Mouse (Mus musculus): Measurements from ENCODE around the gene Erc1. TPM values are rescaled to one million over a fixed set of nuclear protein-coding genes. Genes with fewer than 3 reads are reported as not detected.
"Not testable (repeated sequence)": the region's sequence is repeated elsewhere in the genome, so short reads cannot be mapped to it uniquely, and the experiment has no call there.

Erc1 gene
- polyA plus RNA-seq, 1 experiment from 2014 or later, result 19.6 TPM

DNA sequence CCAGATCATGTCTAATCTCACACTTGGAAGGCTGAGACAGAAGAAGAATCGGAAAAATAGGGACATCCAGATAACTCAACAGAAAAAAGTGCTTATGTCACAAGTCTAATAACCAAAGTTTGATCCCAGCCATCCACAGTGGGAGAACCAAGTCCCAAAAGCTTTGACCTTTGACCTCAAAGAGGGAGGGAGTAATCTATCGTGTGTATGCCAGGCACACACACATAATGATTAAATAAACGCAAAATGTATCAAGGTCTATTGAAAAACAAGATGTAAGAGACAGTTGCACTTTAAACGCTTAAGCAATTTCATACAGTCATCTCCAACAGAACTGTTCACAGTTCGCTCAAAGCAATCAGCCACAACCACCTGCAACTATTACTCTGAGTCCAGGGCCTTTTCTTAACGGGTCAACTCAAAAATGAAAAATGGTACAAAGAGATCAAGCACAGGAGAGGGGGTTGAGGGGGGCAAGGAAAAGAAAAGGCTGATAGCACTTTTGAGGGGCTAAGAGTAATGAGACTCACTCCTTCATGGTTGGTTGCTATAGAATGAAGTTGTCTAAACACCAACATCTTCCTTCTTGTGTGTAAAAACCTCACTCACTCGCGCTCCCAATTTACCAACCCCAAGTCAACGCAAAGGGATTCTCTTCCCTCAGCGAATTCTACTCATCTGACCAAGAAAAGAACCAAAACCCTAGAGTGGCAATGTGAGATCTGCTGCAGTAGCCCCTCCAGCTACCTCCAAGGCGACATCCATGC lies 1.0 kb downstream of the Erc1 start:
- 29% methylated on average over 11 of the region's 11 CpGs for WGBS
- Histone ChIP-seq H3K9me3 (no peaks in the 10 kb centered on the region), H3K27me3 (ENCODE audit: poor library complexity, severe bottlenecking) (no peaks in the 10 kb centered on the region), H3K36me3 (replicated peaks) (no peaks in the 10 kb centered on the region), H3K4me1 (peaks cover 41% of the 10 kb centered on the region), H3K27ac (peak overlapping the region; percentile 99), H3K4me3 (peak overlapping the region; percentile 92)
- no peak for DNase-seq (ENCODE audit: extremely low spot score, low spot score)

DNA sequence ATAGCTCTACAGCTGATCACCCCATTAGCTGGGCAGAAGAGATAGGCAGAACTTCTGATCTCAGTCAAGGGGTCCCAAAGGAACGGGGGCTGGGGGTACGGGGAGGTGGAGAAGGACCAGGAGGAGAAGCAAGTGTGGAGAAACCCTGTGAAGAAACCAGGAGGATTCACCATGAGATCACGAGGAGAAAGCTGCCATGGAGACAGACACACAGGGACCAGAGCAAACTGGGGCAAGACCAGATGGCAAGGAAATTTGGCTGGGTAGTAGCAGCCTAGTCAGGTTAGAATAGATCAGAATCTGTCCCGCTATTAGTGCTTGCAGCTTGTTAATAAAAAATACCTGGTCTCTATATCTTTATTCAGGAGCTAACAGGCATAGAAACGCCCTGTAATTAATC lies 18.0 kb downstream of the Erc1 start:
- H3K9me3 ChIP-seq, result no peaks in the 10 kb centered on the region
- peaks cover 1% of the 10 kb centered on the region; the same call in 1 of the 2 replicates for H3K36me3 ChIP-seq (replicated peaks)
- WGBS, result 88% methylated on average over 5 of the region's 5 CpGs
- no peak for DNase-seq (ENCODE audit: extremely low spot score, low spot score)
- H3K4me1 ChIP-seq, result peaks cover 6% of the 10 kb centered on the region; the same call in 1 of the 2 replicates
- H3K4me3 ChIP-seq, result no peak overlapping the region
- H3K27me3 ChIP-seq (ENCODE audit: poor library complexity, severe bottlenecking), result no peaks in the 10 kb centered on the region
- H3K27ac ChIP-seq, result no peak overlapping the region

DNA sequence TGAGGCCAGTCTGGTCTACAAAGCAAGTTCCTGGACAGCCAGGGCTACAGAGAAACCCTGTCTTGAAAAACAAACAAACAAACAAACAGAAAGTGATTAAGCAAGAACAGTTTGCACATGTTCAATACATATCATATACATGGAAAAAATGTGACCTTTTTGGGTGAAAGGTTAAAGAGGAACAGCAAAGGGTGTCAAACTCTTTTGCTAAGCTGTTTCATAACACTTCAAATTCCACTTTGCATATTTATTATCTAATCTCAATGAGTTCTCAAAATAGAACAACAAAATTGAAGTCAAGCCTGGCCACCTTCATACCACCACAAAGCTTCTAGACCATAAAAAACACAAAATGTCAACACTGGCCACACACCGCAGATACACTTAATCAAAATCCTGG lies 19.8 kb downstream of the Erc1 start:
- no peak overlapping the region for H3K4me3 ChIP-seq
- no peaks in the 10 kb centered on the region; the same call in 1 of the 2 replicates for H3K4me1 ChIP-seq
- no peaks in the 10 kb centered on the region for H3K9me3 ChIP-seq
- peaks cover 19% of the 10 kb centered on the region for H3K36me3 ChIP-seq (replicated peaks)
- H3K27ac ChIP-seq, result no peak overlapping the region
- WGBS, result 98% methylated on average over 1 of the region's 1 CpGs
- H3K27me3 ChIP-seq (ENCODE audit: poor library complexity, severe bottlenecking), result no peaks in the 10 kb centered on the region
- no peak for DNase-seq (ENCODE audit: extremely low spot score, low spot score)

DNA sequence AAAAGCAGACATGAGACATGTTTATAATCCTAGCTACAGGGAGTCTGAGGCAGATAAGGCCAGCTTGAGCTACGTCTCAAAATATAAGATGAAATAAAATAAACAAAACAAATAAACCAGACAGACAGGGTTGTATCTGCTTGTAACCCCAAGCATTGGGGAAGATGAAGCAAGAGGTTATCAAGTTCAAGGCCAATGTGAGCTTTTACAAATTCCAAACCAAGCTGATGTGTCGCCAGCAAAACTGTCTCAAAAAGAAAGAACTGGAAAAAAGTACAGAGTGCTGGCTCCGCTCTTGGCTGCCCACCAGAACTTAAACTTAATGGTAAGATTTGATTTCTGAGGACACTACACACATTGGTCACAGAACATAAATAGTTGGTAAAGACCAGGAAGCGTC lies 21.3 kb downstream of the Erc1 start:
- peaks cover 8% of the 10 kb centered on the region; the same call in 1 of the 2 replicates for H3K4me1 ChIP-seq
- H3K27me3 ChIP-seq (ENCODE audit: poor library complexity, severe bottlenecking), result no peaks in the 10 kb centered on the region
- 97% methylated on average over 4 of the region's 4 CpGs for WGBS
- H3K36me3 ChIP-seq (replicated peaks), result peaks cover 22% of the 10 kb centered on the region
- DNase-seq (ENCODE audit: extremely low spot score, low spot score), result no peak
- no peaks in the 10 kb centered on the region for H3K9me3 ChIP-seq
- H3K27ac ChIP-seq, result no peak overlapping the region
- H3K4me3 ChIP-seq, result no peak overlapping the region

DNA sequence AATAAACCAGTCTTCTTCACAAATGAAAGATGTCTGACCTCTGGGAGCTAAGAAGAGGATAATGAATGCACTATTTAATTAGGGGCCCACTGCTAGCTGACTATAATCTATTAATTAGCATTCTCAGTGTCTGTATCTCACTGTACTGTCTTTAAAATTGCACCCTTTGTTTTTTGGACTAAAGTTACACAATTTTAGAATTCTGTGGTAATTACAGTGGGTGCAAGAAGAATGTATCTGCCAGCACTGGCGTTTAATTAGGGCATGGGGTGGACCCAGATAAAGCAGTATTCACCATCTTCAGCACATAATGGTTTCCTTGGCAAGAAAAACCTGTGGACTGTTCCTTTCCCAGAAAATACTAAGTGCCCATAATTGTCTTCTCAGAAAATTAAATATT lies 25.8 kb downstream of the Erc1 start:
- WGBS, result 79% methylated on average over 1 of the region's 1 CpGs
- peaks cover 8% of the 10 kb centered on the region; the same call in 1 of the 2 replicates for H3K4me1 ChIP-seq
- no peak overlapping the region for H3K27ac ChIP-seq
- H3K4me3 ChIP-seq, result no peak overlapping the region
- H3K9me3 ChIP-seq, result peaks cover 3% of the 10 kb centered on the region; the same call in 1 of the 2 replicates
- no peaks in the 10 kb centered on the region for H3K27me3 ChIP-seq (ENCODE audit: poor library complexity, severe bottlenecking)
- H3K36me3 ChIP-seq (replicated peaks), result peaks cover 39% of the 10 kb centered on the region
- no peak for DNase-seq (ENCODE audit: extremely low spot score, low spot score)

DNA sequence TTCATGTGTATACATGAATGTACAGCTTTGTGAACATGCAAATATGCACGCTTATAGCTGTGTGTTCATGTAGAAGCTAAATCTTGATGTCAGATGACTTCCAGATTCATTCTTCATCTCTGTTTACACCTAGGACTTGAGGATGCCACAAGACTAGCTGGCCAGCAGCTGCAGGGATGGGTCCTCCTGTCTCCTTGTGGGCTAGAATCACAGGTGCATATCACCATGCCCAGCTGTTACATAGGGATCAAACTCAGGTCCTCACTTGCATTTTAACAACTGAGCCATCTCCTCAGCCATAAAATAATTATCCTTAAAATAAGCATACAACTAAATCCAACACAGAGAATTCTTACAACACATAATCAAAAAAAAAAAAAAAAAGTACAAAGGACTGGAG lies 26.8 kb downstream of the Erc1 start:
- no peak for DNase-seq (ENCODE audit: extremely low spot score, low spot score)
- Histone ChIP-seq H3K36me3 (replicated peaks) (peaks cover 42% of the 10 kb centered on the region), H3K4me1 (peaks cover 8% of the 10 kb centered on the region; the same call in 1 of the 2 replicates), H3K27me3 (ENCODE audit: poor library complexity, severe bottlenecking) (no peaks in the 10 kb centered on the region), H3K4me3 (no peak overlapping the region), H3K9me3 (peaks cover 3% of the 10 kb centered on the region; the same call in 1 of the 2 replicates), H3K27ac (no peak overlapping the region)
- WGBS, result 96% methylated on average over 1 of the region's 1 CpGs

DNA sequence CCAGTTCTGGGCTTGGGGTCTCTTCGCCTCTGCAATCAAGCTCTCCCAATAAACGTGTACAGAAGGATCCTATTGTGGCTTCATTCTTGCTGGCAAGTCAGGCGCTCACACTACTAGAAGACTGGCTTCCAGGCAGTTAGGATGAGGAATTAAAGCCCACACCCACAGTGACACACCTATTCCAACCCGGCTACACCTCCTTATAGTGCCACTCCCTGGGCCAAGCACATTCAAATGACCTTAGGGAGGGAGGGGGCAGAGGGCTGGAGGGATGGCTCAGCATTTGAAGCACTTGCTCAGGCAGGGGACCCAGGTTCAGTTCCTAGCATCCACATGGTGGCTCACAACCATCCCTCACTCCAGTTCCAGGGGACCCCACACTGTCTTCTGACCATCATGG lies 29.4 kb downstream of the Erc1 start:
- Histone ChIP-seq H3K4me3 (no peak overlapping the region), H3K4me1 (peaks cover 8% of the 10 kb centered on the region; the same call in 1 of the 2 replicates), H3K9me3 (peaks cover 3% of the 10 kb centered on the region; the same call in 1 of the 2 replicates), H3K36me3 (replicated peaks) (peaks cover 26% of the 10 kb centered on the region), H3K27me3 (ENCODE audit: poor library complexity, severe bottlenecking) (no peaks in the 10 kb centered on the region), H3K27ac (no peak overlapping the region)
- 90% methylated on average over 4 of the region's 4 CpGs for WGBS
- DNase-seq (ENCODE audit: extremely low spot score, low spot score), result no peak

DNA sequence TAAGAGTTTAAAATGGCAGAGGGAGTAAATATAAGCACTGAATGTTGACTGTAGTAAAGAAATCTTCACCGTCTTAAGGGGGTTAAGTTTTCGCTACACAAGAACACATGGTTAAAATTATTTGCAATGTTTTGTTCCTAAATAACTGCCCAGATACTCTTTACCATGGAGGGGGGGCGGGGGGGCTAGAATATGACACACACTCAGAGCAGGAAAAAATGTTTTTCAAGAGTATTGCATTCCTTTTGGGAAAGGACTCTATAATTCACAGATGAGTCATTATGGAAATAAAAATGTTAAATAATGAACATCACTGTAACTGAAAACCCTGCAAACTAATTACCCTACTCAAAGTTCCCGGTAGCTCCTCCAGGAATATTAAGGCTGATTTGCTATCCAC lies 32.5 kb downstream of the Erc1 start:
- DNase-seq (ENCODE audit: extremely low spot score, low spot score), result no peak
- no peaks in the 10 kb centered on the region for H3K27me3 ChIP-seq (ENCODE audit: poor library complexity, severe bottlenecking)
- peaks cover 24% of the 10 kb centered on the region for H3K36me3 ChIP-seq (replicated peaks)
- WGBS, result 88% methylated on average over 4 of the region's 4 CpGs
- no peak overlapping the region for H3K27ac ChIP-seq
- H3K4me3 ChIP-seq, result no peak overlapping the region
- no peaks in the 10 kb centered on the region for H3K4me1 ChIP-seq
- peaks cover 3% of the 10 kb centered on the region; the same call in 1 of the 2 replicates for H3K9me3 ChIP-seq

DNA sequence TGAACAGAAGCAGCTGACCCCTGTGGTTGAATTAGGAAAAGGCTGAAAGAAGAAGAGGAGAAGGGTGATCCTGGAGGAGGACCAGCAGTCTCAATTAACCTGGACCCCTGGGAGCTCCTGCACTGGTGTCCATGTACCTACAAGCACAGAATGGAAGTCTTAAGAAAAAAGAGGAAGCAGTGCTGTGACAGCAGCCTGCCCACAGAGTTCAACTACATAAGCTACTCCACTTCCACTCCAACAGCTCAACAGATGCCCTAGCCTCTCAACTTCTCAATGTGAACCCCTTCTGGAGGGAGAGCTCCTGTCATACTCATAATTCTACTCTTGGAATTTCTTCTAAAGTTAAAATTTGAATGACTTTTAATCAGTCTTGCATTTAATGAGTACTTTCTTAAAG lies 34.9 kb downstream of the Erc1 start:
- not testable (repeated sequence) for H3K4me3 ChIP-seq; H3K4me1 ChIP-seq; H3K9me3 ChIP-seq; H3K27ac ChIP-seq; H3K27me3 ChIP-seq (ENCODE audit: poor library complexity, severe bottlenecking); DNase-seq (ENCODE audit: extremely low spot score, low spot score)
- H3K36me3 ChIP-seq (replicated peaks), result peaks cover 13% of the 10 kb centered on the region

DNA sequence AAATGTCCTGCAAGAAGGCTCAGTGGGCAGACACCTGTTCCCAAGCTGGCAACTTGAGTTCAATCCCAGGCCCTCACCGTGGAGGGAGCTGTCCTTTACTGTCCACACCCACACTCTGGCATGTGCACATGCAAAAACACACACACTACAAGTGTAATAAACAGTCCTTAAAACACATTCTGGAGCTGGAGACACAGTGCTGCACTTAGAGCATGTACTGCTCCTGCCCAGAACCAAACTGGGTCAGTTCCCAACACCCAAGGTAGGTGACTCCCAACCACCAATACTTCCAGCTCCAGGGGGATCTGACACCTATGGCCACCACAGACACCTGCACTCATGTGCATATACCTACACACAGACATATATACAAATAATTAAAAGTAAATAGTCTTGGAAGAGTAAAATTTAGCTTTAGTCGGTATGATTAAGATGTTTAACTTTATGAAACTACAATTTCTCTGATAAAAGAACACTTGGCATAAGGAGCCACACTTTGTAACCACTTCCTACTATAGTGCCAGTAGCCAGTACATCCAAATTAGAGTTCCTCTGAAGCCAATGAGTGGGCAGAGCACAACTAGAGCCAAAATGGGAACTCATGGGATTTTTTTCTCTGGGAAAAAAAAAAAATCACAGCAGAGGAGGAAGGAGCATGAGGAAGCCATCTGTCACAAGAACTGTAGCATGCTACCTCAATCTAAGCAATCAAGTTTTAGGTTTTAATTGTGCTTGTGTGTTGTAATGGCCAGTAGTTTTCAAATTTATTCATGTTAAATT lies 39.1 kb downstream of the Erc1 start:
- WGBS, result 91% methylated on average over 2 of the region's 2 CpGs
- Histone ChIP-seq H3K36me3 (replicated peaks) (peaks cover 4% of the 10 kb centered on the region; the same call in 1 of the 2 replicates), H3K27ac (no peak overlapping the region), H3K9me3 (no peaks in the 10 kb centered on the region), H3K4me1 (0 out of 2 replicates have a peak, but pooled peaks cover 6% of the 10 kb centered on the region), H3K4me3 (no peak overlapping the region), H3K27me3 (ENCODE audit: poor library complexity, severe bottlenecking) (no peaks in the 10 kb centered on the region)
- DNase-seq (ENCODE audit: extremely low spot score, low spot score), result no peak

DNA sequence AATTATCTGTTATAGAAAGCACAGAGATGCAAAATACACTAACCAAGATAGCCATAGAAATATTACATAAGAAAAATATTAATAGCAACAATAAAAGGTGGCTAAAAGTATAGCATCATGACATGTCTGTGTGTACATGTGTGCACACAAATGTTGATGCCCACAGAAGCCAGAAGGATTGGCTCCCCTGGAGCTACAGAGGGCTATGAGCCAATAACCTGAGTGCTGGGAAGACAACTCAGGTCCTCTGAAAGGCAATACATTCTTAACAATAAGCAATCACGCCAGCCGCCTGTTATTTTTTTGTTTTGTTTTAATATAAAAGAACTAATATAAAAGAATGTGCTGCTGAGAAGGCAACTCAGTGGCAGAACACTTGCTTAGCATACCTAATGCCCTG lies 44.7 kb downstream of the Erc1 start:
- DNase-seq (ENCODE audit: extremely low spot score, low spot score), result no peak
- Histone ChIP-seq H3K36me3 (replicated peaks) (peaks cover 4% of the 10 kb centered on the region), H3K9me3 (no peaks in the 10 kb centered on the region), H3K4me1 (0 out of 2 replicates have a peak, but pooled peaks cover 6% of the 10 kb centered on the region), H3K27ac (no peak overlapping the region), H3K27me3 (ENCODE audit: poor library complexity, severe bottlenecking) (no peaks in the 10 kb centered on the region), H3K4me3 (no peak overlapping the region)
- WGBS, result 89% methylated on average over 2 of the region's 2 CpGs

DNA sequence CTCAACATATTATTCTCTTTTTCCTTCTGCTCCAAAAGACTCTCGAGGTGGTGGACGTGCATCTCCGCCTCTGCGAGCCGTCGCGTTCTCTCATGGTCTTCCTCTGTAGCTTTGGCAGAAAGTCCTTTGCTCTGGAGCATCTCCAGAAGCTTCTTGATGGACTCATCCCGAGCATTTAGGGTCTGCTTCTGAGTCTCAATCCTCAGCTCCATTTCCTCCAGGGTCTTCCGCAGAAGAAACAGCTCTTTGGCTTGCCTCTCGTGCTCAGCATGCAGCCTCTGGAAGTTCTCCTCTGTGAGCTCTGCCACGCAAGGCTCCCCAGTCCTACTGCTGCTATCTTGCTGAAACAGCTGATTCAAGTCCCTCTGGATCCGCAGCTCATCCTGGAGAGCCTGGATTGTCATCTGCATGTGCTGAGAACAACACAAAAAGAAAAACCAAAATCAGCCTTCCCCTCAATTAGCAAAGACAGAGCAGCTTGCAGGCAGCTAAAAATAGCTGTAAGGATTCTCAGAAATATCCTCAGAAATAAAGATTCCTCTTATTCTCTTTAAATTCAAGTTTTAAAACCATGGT lies 51.0 kb downstream of the Erc1 start:
- Histone ChIP-seq H3K27ac (no peak overlapping the region), H3K9me3 (no peaks in the 10 kb centered on the region), H3K27me3 (ENCODE audit: poor library complexity, severe bottlenecking) (no peaks in the 10 kb centered on the region), H3K36me3 (replicated peaks) (peaks cover 18% of the 10 kb centered on the region), H3K4me3 (no peak overlapping the region), H3K4me1 (no peaks in the 10 kb centered on the region)
- no peak for DNase-seq (ENCODE audit: extremely low spot score, low spot score)
- 95% methylated on average over 12 of the region's 12 CpGs for WGBS

DNA sequence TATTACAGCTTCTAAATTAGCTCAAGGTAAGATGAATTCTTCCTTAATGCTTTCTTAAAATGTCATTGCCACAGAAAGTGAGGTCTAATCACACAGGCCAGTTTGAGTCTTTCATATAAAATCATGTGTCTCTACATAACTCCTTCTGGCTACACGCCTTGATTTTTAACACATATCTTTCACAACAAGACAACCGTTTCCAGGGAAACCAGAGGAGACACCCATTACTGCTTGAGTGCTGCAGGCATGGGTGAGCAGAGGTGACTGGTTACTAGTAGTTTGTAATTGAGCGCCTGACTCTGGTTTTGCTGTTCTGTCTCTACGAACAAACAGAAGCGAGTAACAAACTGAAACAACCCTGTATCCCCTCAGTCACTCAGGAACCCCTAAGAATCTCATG lies 51.7 kb downstream of the Erc1 start:
- Histone ChIP-seq H3K27ac (no peak overlapping the region), H3K4me1 (no peaks in the 10 kb centered on the region), H3K27me3 (ENCODE audit: poor library complexity, severe bottlenecking) (no peaks in the 10 kb centered on the region), H3K4me3 (no peak overlapping the region), H3K36me3 (replicated peaks) (peaks cover 18% of the 10 kb centered on the region), H3K9me3 (no peaks in the 10 kb centered on the region)
- DNase-seq (ENCODE audit: extremely low spot score, low spot score), result no peak
- WGBS, result 94% methylated on average over 5 of the region's 5 CpGs

Measured in forebrain, embryonic 10.5 days (tissue).